Mouse (Mus musculus) kidney, embryonic 14.5 days (tissue): ENCODE results near the gene Slc19a1. TPM values are rescaled to one million over a fixed set of nuclear protein-coding genes. Genes with fewer than 3 reads are reported as not detected.

ENCODE experiments used
- ATAC-seq: fragments of 200-750 bp; cut with Nextera tagmentation; 2 replicates; pipeline ENCODE4 v1.8.0; 2017; ENCODE audit warnings: moderate number of reproducible peaks, mild to moderate bottlenecking, moderate TSS enrichment, moderate library complexity; ENCODE audit not compliant: low FRiP score, low TSS enrichment
- H3K27ac ChIP-seq: fragments of 300-500 bp; sonication (generic); 2 replicates; pipeline ENCODE4 v1.5.1; 2014; ENCODE audit warnings: low read depth, mild to moderate bottlenecking, low read length, moderate library complexity, mixed read lengths
- H3K27me3 ChIP-seq: fragments of 300-500 bp; sonication (generic); 2 replicates; pipeline ENCODE4 v1.6.1; 2014; ENCODE audit warnings: mild to moderate bottlenecking, low read length; ENCODE audit not compliant: control insufficient read depth, insufficient read depth
- H3K36me3 ChIP-seq: fragments of 300-500 bp; sonication (generic); 2 replicates; pipeline ENCODE4 v1.6.1; 2014; ENCODE audit warnings: low read length, mixed read lengths; ENCODE audit not compliant: control insufficient read depth, insufficient read depth
- H3K4me1 ChIP-seq: fragments of 300-500 bp; sonication (generic); 2 replicates; pipeline ENCODE4 v1.6.1; 2014; ENCODE audit warnings: low read length, mixed read lengths; ENCODE audit not compliant: control insufficient read depth, insufficient read depth
- H3K4me2 ChIP-seq: fragments of 300-500 bp; sonication (generic); replicated peaks from 2 replicates; pipeline ENCODE4 v1.6.1; 2014; ENCODE audit warnings: low read depth, mild to moderate bottlenecking, low read length
- H3K4me3 ChIP-seq: fragments of 300-500 bp; sonication (generic); 2 replicates; pipeline ENCODE4 v1.5.1; 2014; ENCODE audit warnings: mild to moderate bottlenecking, low read length
- H3K9ac ChIP-seq: fragments of 300-500 bp; sonication (generic); 2 replicates; pipeline ENCODE4 v1.6.1; 2014; ENCODE audit warnings: low read depth, mild to moderate bottlenecking, low read length, moderate library complexity
- H3K9me3 ChIP-seq: fragments of 300-500 bp; sonication (generic); 2 replicates; pipeline ENCODE4 v1.6.1; 2016; ENCODE audit warnings: low read length; ENCODE audit not compliant: control insufficient read depth
- WGBS: fragments of 180-500 bp; shearing (Covaris S2); extraction: QIAGEN DNeasy Blood & Tissue Kit; methylation state at CpG from one replicate; pipeline ENCODE4 v1.1.7; 2014; 5-methylcytosine and 5-hydroxymethylcytosine counted together
- polyA plus RNA-seq: library from polyadenylated mRNA; unstranded; fragments of >200 nt; fragmentation: Nextera tagmentation; extraction: Ambion mirVana; gene quantifications from 2 replicates; pipeline ENCODE4 v1.2.1, GENCODE M21; 2014

Slc19a1 gene
- polyA plus RNA-seq = 34.1 and 40.9 TPM in 2 replicates

DNA sequence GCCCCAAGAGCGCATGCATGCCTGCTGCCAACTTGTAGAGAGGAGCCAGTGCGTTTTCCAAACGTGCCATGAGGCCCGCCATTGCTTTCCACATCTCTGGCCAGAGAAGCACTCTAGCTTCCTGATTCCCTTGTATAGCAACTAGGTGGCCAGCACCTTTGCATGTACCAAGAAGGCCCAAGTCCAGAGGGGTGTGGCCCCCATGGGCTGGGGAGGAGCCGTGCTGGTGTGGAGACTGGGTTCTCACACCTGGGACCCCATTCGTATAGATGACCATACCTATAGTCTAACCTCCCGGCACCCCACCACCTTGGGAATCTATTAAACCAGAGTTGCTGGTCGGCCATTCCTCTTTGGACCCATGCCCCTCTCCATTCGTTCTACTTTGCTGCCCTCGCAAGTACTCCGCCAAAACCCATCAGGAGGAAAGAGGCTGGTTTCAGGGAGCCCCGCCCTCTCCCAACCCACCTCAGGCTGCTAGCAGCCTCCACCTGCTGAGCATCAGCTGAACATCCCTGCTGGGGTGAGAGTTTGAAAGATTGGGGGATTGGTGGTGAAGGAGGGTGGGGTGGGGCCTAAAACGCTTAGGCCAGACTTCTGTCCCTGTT is at the start of gene Slc19a1:
TSS of gene Slc19a1 (plus strand) at position 474 of the 608 bp plus-strand sequence.
- peak within 1 kb of the TSS; percentile 68 for H3K9ac ChIP-seq
- H3K4me2 ChIP-seq = peak within 1 kb of the TSS; percentile 51
- peaks cover 18% of the 10 kb centered on the region for H3K4me1 ChIP-seq
- H3K27me3 ChIP-seq = no peaks in the 10 kb centered on the region
- H3K27ac ChIP-seq = peak within 1 kb of the TSS; percentile 60; the same call in 1 of the 2 replicates
- ATAC-seq = no peak
- no peaks in the 10 kb centered on the region for H3K36me3 ChIP-seq
- WGBS = 37% methylated on average over 13 of the region's 13 CpGs
- peak within 1 kb of the TSS; percentile 72 for H3K4me3 ChIP-seq
- no peaks in the 10 kb centered on the region for H3K9me3 ChIP-seq

- no peak overlapping the region for H3K4me2 ChIP-seq
- no peak overlapping the region for H3K4me3 ChIP-seq
- H3K36me3 ChIP-seq = no peaks in the 10 kb centered on the region
- H3K9ac ChIP-seq = no peak overlapping the region
- ATAC-seq = no peak
- 91% methylated on average over 5 of the region's 5 CpGs for WGBS
- no peaks in the 10 kb centered on the region for H3K27me3 ChIP-seq
- no peaks in the 10 kb centered on the region for H3K9me3 ChIP-seq
- no peaks in the 10 kb centered on the region; the same call in 1 of the 2 replicates for H3K4me1 ChIP-seq
- H3K27ac ChIP-seq = no peak overlapping the region
Observed at GRCm38 (mm10) chr10:76988586-76988985, 43.5 kb upstream of the Slc19a1 start.

DNA sequence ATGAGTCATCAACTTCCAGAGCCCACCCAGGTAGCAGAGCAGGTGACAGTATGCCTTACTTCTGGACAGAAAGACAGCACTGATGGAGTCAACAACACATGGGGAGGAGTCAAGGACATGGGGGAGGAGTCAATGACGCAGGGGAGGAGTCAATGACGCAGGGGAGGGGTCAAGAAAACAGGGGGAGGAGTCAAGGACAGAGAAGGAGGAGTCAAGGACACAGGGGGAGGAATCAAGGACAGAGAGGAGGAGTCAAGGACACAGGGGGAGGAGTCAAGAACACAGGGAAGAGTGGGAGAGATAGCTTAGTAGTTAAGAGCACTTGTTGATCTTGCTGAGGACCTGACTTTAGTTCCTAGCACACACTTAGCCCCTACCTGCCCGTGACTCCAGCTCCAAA is 39.6 kb upstream of the Slc19a1 start:
- no peak for ATAC-seq

DNA sequence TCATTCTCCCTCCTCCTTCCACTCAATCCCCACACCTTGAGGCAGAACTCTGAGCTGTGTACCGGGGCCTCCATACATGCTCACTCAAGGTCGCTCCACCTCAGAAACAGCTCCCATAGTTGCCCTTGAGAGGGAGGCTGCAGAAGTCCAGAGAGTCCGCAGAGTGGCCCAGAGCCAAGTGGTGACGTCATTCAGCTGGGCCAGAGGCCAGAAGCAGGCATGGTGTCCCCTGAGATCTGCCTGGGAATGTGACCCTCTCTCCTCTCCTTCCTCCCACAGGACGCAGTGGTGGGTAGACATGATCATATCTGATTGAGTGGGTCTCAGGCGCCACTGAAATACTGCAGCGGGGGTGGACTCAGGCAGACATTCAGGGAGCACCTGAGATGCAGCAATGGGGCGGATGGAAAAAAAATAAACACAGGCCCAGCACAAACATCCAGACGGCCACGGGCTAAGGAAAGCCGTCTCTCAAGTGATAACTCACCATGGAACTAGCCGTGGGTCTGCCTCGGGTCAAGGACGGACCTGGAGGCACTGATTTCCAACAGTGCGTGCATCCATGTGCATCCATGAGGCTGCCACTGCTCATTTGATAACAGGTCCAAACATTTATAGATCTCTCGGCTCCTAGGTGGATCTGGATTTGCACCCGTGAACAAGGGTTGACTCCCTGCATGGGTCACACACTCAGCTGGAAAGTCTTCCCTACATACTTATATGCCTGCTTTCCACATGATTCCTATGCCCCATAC is 34.1 kb upstream of the Slc19a1 start:
- Histone ChIP-seq H3K27ac (no peak overlapping the region), H3K9ac (no peak overlapping the region), H3K4me2 (no peak overlapping the region), H3K27me3 (no peaks in the 10 kb centered on the region), H3K9me3 (no peaks in the 10 kb centered on the region), H3K36me3 (no peaks in the 10 kb centered on the region), H3K4me3 (no peak overlapping the region), H3K4me1 (0 out of 2 replicates have a peak, but pooled peaks cover 8% of the 10 kb centered on the region)
- 29% methylated on average over 17 of the region's 17 CpGs for WGBS
- peak; percentile 77 for ATAC-seq

More for the DNA sequence above, 39.6 kb upstream of the Slc19a1 start:
- no peaks in the 10 kb centered on the region for H3K36me3 ChIP-seq
- no peaks in the 10 kb centered on the region for H3K27me3 ChIP-seq
- no peaks in the 10 kb centered on the region for H3K9me3 ChIP-seq
- no peak overlapping the region for H3K27ac ChIP-seq
- H3K4me2 ChIP-seq = no peak overlapping the region
- H3K4me1 ChIP-seq = no peaks in the 10 kb centered on the region; the same call in 1 of the 2 replicates
- H3K9ac ChIP-seq = no peak overlapping the region
- no peak overlapping the region for H3K4me3 ChIP-seq
- WGBS = 71% methylated on average over 3 of the region's 3 CpGs

GRCm38 (mm10) chr10:77004936-77005335 is 27.1 kb upstream of the Slc19a1 start:
- Histone ChIP-seq H3K27me3 (no peaks in the 10 kb centered on the region), H3K36me3 (no peaks in the 10 kb centered on the region), H3K4me1 (peaks cover 14% of the 10 kb centered on the region; the same call in 1 of the 2 replicates), H3K9ac (no peak overlapping the region), H3K9me3 (no peaks in the 10 kb centered on the region), H3K4me3 (no peak overlapping the region), H3K4me2 (no peak overlapping the region), H3K27ac (no peak overlapping the region)
- ATAC-seq = peak; percentile 48
- 10% methylated on average over 7 of the region's 7 CpGs for WGBS

DNA sequence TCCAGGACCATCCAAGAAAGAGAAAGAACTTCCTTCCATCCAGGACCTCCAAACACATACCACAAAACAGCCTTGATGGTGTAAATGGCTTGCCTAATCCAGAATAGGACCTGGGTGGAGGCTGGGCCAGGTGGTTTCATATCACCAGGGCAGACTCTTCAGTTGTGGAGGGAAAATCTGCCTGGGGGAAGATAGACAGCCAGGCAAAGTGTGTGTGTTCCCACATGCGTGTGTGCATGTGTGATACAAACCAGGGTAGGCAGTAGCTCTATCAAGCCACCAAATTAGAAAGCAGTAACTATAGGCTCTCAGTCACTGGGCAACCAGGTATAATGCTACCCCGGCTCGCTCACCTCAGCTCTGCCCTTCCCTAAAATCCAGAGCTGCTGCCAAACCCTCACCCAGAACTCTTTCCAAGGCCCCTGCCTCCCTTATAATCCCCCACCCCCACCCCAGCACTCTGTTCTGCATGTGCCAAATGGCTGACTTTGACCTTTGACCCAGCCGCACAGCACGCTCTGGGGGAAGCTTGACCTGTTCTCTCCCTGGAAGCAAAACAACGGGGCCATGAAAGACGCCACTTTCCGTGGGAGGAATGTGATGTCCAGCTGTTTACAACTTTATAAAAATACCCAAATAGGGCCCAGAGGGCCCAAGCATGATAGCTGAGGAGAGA is 24.5 kb upstream of the Slc19a1 start:
- peak; percentile 19; the same call in 1 of the 2 replicates for ATAC-seq
- H3K9me3 ChIP-seq = no peaks in the 10 kb centered on the region
- H3K36me3 ChIP-seq = no peaks in the 10 kb centered on the region
- H3K4me3 ChIP-seq = no peak overlapping the region
- no peak overlapping the region for H3K4me2 ChIP-seq
- peaks cover 14% of the 10 kb centered on the region; the same call in 1 of the 2 replicates for H3K4me1 ChIP-seq
- no peak overlapping the region for H3K9ac ChIP-seq
- H3K27ac ChIP-seq = no peak overlapping the region
- no peaks in the 10 kb centered on the region for H3K27me3 ChIP-seq
- WGBS = 27% methylated on average over 8 of the region's 8 CpGs

DNA sequence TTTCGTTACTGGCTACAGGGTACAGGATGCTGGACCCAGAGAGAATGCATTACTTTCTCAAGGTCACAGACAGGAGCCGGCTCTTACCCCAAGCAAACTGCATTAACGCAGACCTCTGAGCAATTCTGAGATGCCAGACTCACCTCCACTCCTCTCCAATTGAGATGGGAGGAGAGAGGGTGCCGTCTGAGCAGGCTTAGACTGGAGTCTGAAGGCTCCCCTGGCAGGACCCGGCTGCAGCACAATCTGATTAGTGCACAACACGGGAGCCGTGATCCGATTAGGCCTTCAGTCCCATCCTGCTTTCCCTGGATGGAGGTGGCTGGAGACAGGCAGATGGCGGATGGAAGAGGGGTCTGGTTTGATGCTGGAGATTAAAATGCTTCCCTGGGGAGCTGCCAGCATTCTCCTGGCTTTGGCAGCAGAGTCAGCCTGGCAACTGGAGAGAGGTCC is 23.9 kb upstream of the Slc19a1 start:
- peaks cover 14% of the 10 kb centered on the region; the same call in 1 of the 2 replicates for H3K4me1 ChIP-seq
- H3K4me2 ChIP-seq = no peak overlapping the region
- no peak overlapping the region for H3K9ac ChIP-seq
- 24% methylated on average over 9 of the region's 9 CpGs for WGBS
- H3K4me3 ChIP-seq = no peak overlapping the region
- H3K9me3 ChIP-seq = no peaks in the 10 kb centered on the region
- no peak; the same call in 1 of the 2 replicates for ATAC-seq
- no peak overlapping the region for H3K27ac ChIP-seq
- H3K27me3 ChIP-seq = no peaks in the 10 kb centered on the region
- no peaks in the 10 kb centered on the region for H3K36me3 ChIP-seq

GRCm38 (mm10) chr10:77008698-77009097 is 23.3 kb upstream of the Slc19a1 start:
- H3K36me3 ChIP-seq = no peaks in the 10 kb centered on the region
- H3K4me2 ChIP-seq = no peak overlapping the region
- no peak overlapping the region for H3K4me3 ChIP-seq
- no peak overlapping the region for H3K9ac ChIP-seq
- no peaks in the 10 kb centered on the region for H3K27me3 ChIP-seq
- 82% methylated on average over 3 of the region's 3 CpGs for WGBS
- H3K9me3 ChIP-seq = no peaks in the 10 kb centered on the region
- no peak overlapping the region for H3K27ac ChIP-seq
- peaks cover 14% of the 10 kb centered on the region; the same call in 1 of the 2 replicates for H3K4me1 ChIP-seq
- no peak for ATAC-seq
